Mouse (Mus musculus) limb, embryonic 10.5 days (tissue): ENCODE measurements around the gene Kdm6a. TPM values are rescaled to one million over a fixed set of nuclear protein-coding genes. Genes with fewer than 3 reads are reported as not detected.

Source experiments
- DNase-seq: peaks from one replicate; pipeline ENCODE4 v3.0.0-alpha.2; 2017; ENCODE audit warnings: low spot score
- H3K27ac ChIP-seq: fragments of 300-500 bp; sonication (generic); 2 replicates; pipeline ENCODE4 v1.5.1; 2016; ENCODE audit warnings: mild to moderate bottlenecking
- H3K27me3 ChIP-seq: fragments of 300-500 bp; sonication (generic); 2 replicates; pipeline ENCODE4 v1.6.1; 2016; ENCODE audit warnings: low read depth, mild to moderate bottlenecking; ENCODE audit not compliant: poor library complexity, severe bottlenecking
- H3K36me3 ChIP-seq: fragments of 300-500 bp; sonication (generic); 2 replicates; pipeline ENCODE4 v1.6.1; 2016; ENCODE audit warnings: mild to moderate bottlenecking, moderate library complexity
- H3K4me1 ChIP-seq: fragments of 300-500 bp; sonication (generic); 2 replicates; pipeline ENCODE4 v1.6.1; 2016
- H3K4me3 ChIP-seq: fragments of 300-500 bp; sonication (generic); 2 replicates; pipeline ENCODE4 v1.5.1; 2016; ENCODE audit warnings: mild to moderate bottlenecking, moderate library complexity
- H3K9me3 ChIP-seq: fragments of 300-500 bp; sonication (generic); replicated peaks from 2 replicates; pipeline ENCODE4 v1.6.1; 2016; ENCODE audit warnings: mild to moderate bottlenecking
- WGBS: fragments of 180-500 bp; shearing (Covaris S2); methylation state at CpG from one replicate; pipeline ENCODE4 v1.1.7; 2016; 5-methylcytosine and 5-hydroxymethylcytosine counted together
- polyA plus RNA-seq: library from polyadenylated mRNA; unstranded; fragments of >200 nt; fragmentation: Nextera tagmentation; extraction: Ambion mirVana; gene quantifications from 2 replicates; pipeline ENCODE4 v1.2.1, GENCODE M21; 2016

Gene Kdm6a
- polyA plus RNA-seq: 23.2 and 26.9 TPM in 2 replicates

DNA sequence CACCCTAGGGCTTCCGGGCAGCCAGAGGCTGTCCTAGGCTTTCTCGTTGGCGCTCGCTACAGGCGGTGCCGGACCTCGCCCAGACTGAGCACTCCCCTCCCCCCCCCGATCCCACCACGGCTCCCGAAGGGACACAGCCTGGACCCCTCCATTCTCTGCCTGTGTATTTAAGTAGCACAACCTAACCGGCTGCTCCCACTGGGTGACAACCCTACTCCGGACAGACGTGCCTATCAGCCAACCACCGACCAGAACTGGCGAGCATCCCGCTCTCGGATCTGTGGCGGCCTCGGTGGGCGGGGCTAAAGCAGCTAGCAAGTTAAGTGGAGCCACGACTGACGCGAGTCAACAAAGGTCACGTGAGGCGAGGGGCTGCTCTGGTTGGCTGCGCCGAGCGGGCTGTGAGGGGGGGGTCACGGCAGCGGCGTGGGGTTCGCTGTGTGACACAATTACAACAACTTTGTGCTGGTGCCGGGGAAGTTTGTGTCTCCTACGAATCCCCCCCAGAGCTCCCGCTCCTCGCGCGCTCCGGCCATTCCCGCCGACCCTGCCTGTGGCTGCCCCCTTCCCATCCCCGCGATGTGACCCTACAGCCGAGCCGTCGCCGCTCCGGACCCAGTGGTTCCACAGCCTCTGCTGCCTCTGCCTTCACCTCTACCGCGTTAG is at the start of gene Kdm6a:
Gene Kdm6a, plus strand, starts transcription at position 384 of the 666 bp plus-strand sequence.
- peak; percentile 92 for DNase-seq
- Histone ChIP-seq H3K36me3 (no peaks in the 10 kb centered on the region), H3K27me3 (no peaks in the 10 kb centered on the region), H3K4me1 (no peaks in the 10 kb centered on the region), H3K9me3 (no peaks in the 10 kb centered on the region), H3K27ac (peak within 1 kb of the TSS; percentile 97), H3K4me3 (peak within 1 kb of the TSS; percentile 88)
- WGBS: under 1% methylated on average over 39 of the region's 50 CpGs

DNA sequence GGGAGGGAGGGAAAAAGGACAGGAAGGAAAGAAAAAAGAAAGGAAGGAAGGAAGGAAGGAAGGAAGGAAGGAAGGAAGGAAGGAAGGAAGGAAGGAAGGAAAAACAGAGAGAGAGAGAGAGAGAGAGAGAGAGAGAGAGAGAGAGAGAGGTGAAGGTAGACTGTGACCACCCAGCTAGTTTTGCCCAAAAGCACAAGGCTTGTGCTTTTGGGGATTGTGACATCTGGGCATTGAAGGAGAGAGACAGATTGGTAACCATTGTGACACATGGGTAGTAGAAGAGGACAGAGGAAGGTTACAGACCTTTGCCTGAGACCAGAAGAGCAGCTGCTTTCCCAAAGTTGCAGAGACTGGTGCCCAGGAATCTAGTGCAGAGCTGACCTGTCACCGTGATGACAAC is 16.8 kb upstream of the Kdm6a start, which contains the start of gene Dusp21:
Gene Dusp21, plus strand, starts transcription at position 301 of the 400 bp plus-strand sequence.
- Histone ChIP-seq H3K4me3 (no peak within 1 kb of the TSS), H3K27ac (no peak within 1 kb of the TSS), H3K36me3 (no peaks in the 10 kb centered on the region), H3K4me1 (no peaks in the 10 kb centered on the region), H3K27me3 (no peaks in the 10 kb centered on the region), H3K9me3 (no peaks in the 10 kb centered on the region)
- no peak for DNase-seq
- WGBS: 94% methylated on average over 1 of the region's 1 CpGs

DNA sequence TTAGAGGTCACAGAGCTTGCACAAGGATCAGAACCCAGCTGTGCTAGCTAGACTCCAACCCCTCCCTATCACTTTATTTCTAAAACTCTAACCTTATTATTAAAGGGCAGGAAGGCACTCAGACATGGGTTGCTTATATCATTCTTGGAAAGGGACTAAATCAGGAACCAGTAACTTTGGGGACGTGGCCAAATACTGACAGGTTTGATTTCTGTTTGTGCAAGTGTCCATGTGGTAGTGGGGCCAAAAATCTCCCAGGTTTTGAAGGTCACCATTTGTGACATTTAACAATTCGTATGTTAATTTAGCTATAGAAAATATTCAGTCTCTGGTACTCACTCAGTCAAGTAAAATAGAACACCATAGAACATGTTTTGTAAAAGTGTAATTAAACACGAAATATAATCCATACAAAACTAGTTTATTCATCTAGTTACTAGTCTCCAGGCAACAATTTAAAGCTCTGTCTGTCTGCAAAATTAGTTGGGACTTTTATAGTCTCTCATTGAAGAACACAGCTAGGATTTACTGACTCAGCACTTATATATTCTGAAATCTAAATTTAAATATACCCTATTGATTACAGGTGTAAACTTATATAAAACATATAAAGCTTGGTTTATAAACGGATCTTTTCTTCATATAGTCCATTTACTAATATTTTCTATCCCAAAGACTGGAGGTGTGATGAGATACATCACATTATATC is 1.5 kb upstream of the Kdm6a start:
- no peaks in the 10 kb centered on the region for H3K27me3 ChIP-seq
- no peaks in the 10 kb centered on the region for H3K4me1 ChIP-seq
- no peak overlapping the region for H3K27ac ChIP-seq
- no peak for DNase-seq
- H3K9me3 ChIP-seq: no peaks in the 10 kb centered on the region
- WGBS: 69% methylated on average over 4 of the region's 4 CpGs
- no peak overlapping the region for H3K4me3 ChIP-seq
- H3K36me3 ChIP-seq: no peaks in the 10 kb centered on the region

DNA sequence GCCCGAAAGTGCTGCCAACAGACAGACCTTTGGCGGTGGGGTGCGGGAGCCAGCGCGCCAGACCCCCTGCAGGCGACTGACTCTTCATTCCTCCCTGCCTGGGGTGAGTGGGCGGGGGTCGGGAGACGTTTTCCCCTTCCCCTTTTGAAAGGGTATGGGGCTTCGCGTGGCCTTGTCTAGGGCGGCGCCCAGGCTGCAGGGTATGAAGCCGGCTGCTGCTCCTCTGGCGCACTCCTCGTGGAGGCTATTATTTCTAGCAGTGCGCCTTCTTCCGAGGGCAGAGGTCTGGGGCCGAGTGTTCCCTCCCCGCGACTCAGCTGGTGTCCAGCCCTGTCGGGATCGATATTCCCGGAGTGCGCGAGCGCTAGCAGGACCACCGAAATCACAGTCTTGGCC is 581 bp upstream of the Kdm6a start:
- WGBS: under 1% methylated on average over 26 of the region's 28 CpGs
- peak overlapping the region; percentile 93 for H3K27ac ChIP-seq
- DNase-seq: no peak
- H3K36me3 ChIP-seq: no peaks in the 10 kb centered on the region
- no peaks in the 10 kb centered on the region for H3K9me3 ChIP-seq
- peak overlapping the region; percentile 88 for H3K4me3 ChIP-seq
- H3K4me1 ChIP-seq: no peaks in the 10 kb centered on the region
- H3K27me3 ChIP-seq: no peaks in the 10 kb centered on the region

DNA sequence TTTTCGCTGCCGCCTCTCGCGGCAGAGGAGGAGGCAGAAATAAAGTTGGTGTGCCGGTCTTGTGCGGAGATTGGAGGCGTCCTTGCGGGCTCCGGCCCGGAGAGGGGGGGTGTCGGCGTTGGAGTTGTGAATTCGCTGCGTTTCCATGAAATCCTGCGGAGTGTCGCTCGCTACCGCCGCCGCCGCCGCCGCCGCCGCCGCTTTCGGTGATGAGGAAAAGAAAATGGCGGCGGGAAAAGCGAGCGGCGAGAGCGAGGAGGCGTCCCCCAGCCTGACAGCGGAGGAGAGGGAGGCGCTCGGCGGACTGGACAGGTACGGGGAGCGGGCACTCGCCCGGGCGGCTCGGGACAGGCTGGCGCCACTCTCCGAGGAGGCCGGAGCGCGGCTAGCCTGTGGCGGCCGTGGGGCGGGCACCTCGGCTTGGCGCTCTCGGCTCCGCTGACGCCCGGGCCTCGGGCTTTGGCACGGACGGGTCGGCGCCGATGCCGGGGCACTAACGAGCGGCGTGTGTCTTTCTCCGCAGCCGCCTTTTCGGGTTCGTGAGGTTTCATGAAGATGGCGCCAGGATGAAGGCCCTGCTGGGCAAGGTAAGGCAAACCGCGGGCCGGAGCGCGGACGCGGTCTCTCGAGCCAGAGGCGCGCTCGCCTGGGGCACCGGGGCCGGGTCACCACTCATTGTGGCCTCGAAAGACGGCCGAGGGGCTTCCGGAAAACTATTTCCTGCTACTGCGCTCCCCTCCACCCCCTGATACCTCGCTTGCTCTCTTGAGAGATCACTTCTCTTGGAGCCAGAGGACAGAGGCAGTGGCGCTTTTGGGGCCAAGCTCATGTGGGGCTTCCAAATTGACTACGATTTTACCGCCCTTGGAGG is 721 bp downstream of the Kdm6a start:
- Histone ChIP-seq H3K4me3 (peak overlapping the region; percentile 88), H3K9me3 (no peaks in the 10 kb centered on the region), H3K36me3 (no peaks in the 10 kb centered on the region), H3K27me3 (no peaks in the 10 kb centered on the region), H3K4me1 (no peaks in the 10 kb centered on the region), H3K27ac (peak overlapping the region; percentile 97)
- peak; percentile 69 for DNase-seq
- under 1% methylated on average over 78 of the region's 95 CpGs for WGBS

DNA sequence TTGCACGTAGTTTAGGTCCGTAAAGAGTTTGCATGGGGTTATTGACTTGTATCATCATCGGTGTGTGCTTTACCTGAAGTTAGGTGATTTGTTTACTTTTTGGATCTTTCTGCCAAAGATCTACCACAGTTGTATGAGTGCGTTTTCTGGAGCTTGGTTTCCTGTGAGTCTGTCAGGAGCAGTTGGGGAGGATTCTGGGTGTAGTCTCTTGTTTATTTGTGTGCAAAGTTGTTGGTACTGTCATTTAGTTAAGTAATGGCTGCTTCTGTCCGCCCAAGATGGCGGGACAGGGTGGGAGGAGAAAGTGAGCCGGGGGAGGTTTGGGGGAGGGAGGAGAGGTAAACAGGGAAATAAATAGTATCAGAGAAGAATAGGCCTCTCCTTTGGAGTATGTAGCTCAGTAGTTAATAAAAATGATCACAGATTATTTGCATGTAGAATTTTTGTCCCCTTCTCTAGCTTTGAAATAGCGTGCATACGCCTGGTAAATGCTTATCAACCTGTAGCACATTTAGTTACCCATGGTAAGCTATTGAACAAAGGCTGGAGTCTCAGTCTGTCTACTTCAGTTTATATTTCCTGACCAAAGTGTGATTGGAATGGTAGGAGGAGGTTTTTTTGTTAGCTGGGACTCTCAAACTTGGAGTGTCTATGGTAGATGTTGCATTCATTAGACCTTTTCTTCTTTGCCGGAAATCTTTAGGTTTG is 1.7 kb downstream of the Kdm6a start:
- DNase-seq: peak; percentile 38
- no peaks in the 10 kb centered on the region for H3K9me3 ChIP-seq
- WGBS: 3% methylated on average over 10 of the region's 10 CpGs
- peak overlapping the region; percentile 97 for H3K27ac ChIP-seq
- no peaks in the 10 kb centered on the region for H3K36me3 ChIP-seq
- no peaks in the 10 kb centered on the region for H3K4me1 ChIP-seq
- no peaks in the 10 kb centered on the region for H3K27me3 ChIP-seq
- H3K4me3 ChIP-seq: peak overlapping the region; percentile 88

DNA sequence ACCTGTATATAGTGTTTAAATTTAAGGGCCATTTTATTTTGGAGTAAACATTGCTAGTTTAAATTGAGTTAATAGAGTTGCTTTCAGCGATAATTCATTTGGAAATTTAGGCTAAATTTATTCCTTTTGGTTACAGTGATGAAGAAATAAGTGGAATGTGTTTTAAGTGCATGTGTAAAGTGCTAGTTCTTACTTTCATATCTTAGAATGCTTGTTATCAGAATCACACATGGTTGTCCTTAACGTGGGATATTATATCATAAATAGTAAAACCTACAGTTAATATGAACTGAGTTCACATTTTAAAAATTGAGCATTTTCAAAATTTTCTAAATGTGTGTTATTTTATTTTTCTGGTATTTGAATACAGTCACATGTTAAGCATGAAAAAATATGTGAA is 2.7 kb downstream of the Kdm6a start:
- no peak overlapping the region for H3K27ac ChIP-seq

DNA sequence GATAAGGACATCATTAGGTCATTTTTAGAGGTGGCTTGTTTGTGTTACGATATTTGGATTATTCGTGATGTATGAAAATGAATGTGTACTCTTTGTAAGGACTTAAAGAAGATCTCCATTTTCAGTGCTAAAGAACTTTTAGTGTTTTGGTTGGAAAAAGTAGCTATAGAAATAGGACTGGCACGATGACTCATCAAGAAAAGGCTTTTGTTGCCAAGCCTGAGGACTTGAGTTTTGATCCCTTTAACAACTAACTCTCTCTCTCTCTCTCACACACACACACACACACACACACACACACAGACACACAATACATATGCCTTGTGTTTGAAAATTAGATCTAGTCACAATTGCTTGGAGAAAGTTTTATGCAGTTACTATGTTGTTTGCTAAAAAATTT is 4.6 kb downstream of the Kdm6a start:
- no peaks in the 10 kb centered on the region for H3K36me3 ChIP-seq
- H3K4me1 ChIP-seq: no peaks in the 10 kb centered on the region
- 93% methylated on average over 3 of the region's 3 CpGs for WGBS
- H3K27me3 ChIP-seq: no peaks in the 10 kb centered on the region
- no peak overlapping the region for H3K4me3 ChIP-seq
- DNase-seq: no peak
- no peaks in the 10 kb centered on the region for H3K9me3 ChIP-seq
- H3K27ac ChIP-seq: no peak overlapping the region

More for the DNA sequence above, 2.7 kb downstream of the Kdm6a start:
- WGBS: 83% methylated on average over 2 of the region's 2 CpGs
- no peaks in the 10 kb centered on the region for H3K4me1 ChIP-seq
- no peaks in the 10 kb centered on the region for H3K36me3 ChIP-seq
- H3K4me3 ChIP-seq: peak overlapping the region; percentile 88
- no peak for DNase-seq
- H3K27me3 ChIP-seq: no peaks in the 10 kb centered on the region
- H3K9me3 ChIP-seq: no peaks in the 10 kb centered on the region

DNA sequence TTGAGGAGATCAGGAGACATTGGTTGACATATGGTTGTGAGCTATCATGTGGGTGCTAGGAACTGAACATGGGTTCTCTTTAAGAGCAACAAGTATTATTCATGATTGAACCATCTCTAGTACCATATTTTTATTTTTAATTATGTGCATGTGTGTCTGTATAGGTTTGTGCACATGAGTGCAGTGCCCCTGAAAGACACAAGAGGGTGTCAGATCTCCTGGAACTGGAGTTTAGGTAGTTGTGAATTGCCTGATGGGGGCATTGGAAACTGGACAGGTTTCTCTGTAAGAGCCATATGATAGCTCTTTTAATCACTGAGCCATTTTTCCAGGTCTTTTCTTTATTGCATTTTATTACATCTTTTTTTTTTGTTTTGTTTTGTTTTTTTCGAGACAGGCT is 6.6 kb downstream of the Kdm6a start:
- no peaks in the 10 kb centered on the region for H3K4me1 ChIP-seq
- no peak overlapping the region for H3K4me3 ChIP-seq
- WGBS: 81% methylated on average over 1 of the region's 1 CpGs
- no peaks in the 10 kb centered on the region for H3K36me3 ChIP-seq
- H3K9me3 ChIP-seq: no peaks in the 10 kb centered on the region
- no peak overlapping the region for H3K27ac ChIP-seq
- no peak for DNase-seq
- no peaks in the 10 kb centered on the region for H3K27me3 ChIP-seq

DNA sequence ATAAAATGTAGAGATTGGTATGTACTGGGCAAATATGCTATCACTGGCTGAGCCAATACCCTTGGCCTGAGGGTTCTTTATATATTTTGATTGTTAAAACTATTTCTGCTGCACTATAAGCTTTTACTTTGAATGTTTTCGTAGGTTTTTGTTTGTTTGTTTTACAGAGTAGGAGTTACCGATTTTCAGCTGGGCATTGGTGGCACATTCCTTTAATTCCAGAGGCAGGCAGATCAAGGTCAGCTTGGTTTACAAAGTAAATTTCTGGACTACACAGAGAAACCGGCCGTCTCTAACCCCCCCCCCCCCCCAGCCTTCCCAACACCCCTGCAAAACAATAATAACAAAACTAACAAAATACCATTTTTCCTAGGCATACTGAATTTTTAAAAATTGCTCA is 12.5 kb downstream of the Kdm6a start:
- Histone ChIP-seq H3K9me3 (no peaks in the 10 kb centered on the region), H3K27ac (no peak overlapping the region), H3K4me1 (no peaks in the 10 kb centered on the region), H3K36me3 (no peaks in the 10 kb centered on the region), H3K27me3 (no peaks in the 10 kb centered on the region), H3K4me3 (no peak overlapping the region)
- WGBS: 54% methylated on average over 4 of the region's 4 CpGs
- no peak for DNase-seq

DNA sequence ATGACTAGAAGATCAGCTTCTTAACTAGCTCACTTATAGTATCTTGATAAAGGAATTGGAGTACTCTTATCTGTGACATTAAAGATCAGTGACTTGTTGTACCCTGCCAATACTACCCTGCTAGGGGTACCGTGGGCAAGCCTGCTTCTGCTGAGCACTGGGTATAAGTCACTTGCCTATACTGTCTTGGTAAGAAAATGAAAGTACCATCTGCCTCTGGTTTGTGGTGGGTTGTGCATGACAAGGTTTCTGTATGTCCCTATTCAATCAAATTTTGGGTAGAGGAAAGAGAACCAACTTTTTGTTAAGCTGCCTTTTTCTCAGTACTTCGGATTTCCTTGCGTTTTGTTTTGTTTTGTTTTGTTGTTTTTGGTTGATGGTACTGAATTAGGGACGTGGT is 15.4 kb downstream of the Kdm6a start:
- no peaks in the 10 kb centered on the region for H3K27me3 ChIP-seq
- H3K4me1 ChIP-seq: no peaks in the 10 kb centered on the region
- no peaks in the 10 kb centered on the region for H3K36me3 ChIP-seq
- no peak overlapping the region for H3K4me3 ChIP-seq
- H3K9me3 ChIP-seq: no peaks in the 10 kb centered on the region
- no peak overlapping the region for H3K27ac ChIP-seq
- WGBS: 82% methylated on average over 4 of the region's 4 CpGs
- no peak for DNase-seq

DNA sequence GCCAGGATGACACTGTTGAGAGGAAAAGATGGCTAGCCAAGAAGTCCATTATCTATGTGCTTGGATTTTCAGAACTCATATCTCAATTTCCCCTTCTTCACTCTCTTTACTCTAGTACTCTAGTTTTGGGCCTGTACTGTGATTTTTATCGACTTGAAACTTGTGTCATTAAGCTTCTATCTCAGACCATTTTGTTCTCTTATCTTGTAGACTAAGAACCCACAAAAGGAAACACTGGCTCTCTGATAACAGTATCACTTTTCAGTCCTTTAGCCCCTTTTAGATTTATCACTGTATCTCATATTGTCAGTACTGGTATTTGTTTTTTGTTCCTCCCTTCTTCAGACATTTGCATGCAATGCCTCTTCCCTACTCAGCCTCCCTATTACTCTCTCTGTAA is 17.1 kb downstream of the Kdm6a start:
- Histone ChIP-seq H3K4me3 (no peak overlapping the region), H3K36me3 (no peaks in the 10 kb centered on the region), H3K4me1 (no peaks in the 10 kb centered on the region), H3K27me3 (no peaks in the 10 kb centered on the region), H3K9me3 (no peaks in the 10 kb centered on the region), H3K27ac (no peak overlapping the region)
- WGBS: 85% methylated on average over 1 of the region's 1 CpGs
- DNase-seq: no peak
